Mouse (Mus musculus) testis, adult 2 months (tissue): Measurements from ENCODE around the gene Olfr541. TPM values are rescaled to one million over a fixed set of nuclear protein-coding genes. Genes with fewer than 3 reads are reported as not detected.
"Not testable (repeated sequence)": the region's sequence is repeated elsewhere in the genome, so short reads cannot be mapped to it uniquely, and the experiment has no call there.

Experiments used
- H3K27ac ChIP-seq: fragments of 200-500 bp; 2 replicates; pipeline ENCODE4 v1.5.1; 2012; ENCODE audit warnings: low read depth, low read length; ENCODE audit not compliant: control insufficient read depth, insufficient read depth
- H3K27me3 ChIP-seq: fragments of 200-500 bp; 2 replicates; pipeline ENCODE4 v1.6.1; 2012; ENCODE audit warnings: mild to moderate bottlenecking, low read length, moderate library complexity; ENCODE audit not compliant: control insufficient read depth, insufficient read depth
- H3K36me3 ChIP-seq: fragments of 200-500 bp; 2 replicates; pipeline ENCODE4 v1.6.1; 2012; ENCODE audit warnings: mild to moderate bottlenecking, low read length; ENCODE audit not compliant: control insufficient read depth, insufficient read depth
- H3K4me1 ChIP-seq: fragments of 200-500 bp; 2 replicates; pipeline ENCODE4 v1.6.1; 2012; ENCODE audit warnings: low read length; ENCODE audit not compliant: control insufficient read depth, insufficient read depth
- H3K4me3 ChIP-seq: fragments of 200-500 bp; 2 replicates; pipeline ENCODE4 v1.5.1; 2012; ENCODE audit warnings: low read depth, mild to moderate bottlenecking, low read length, moderate library complexity, mixed read lengths; ENCODE audit not compliant: control insufficient read depth
- CTCF ChIP-seq: fragments of 200-500 bp; IDR thresholded peaks from 2 replicates; pipeline ENCODE4 v1.5.1; 2012; ENCODE audit warnings: low read depth, mild to moderate bottlenecking, inconsistent platforms, low read length, moderate library complexity; ENCODE audit not compliant: control insufficient read depth, insufficient read depth, insufficient replicate concordance
- POLR2A ChIP-seq: fragments of 200-500 bp; IDR thresholded peaks from 2 replicates; pipeline ENCODE4 v1.6.1; 2012; ENCODE audit warnings: low read depth, mild to moderate bottlenecking, inconsistent platforms, low read length, moderate library complexity; ENCODE audit not compliant: control insufficient read depth
- polyA plus RNA-seq: library from polyadenylated mRNA; depleted of rRNA; stranded (reverse); fragments of >200 nt; gene quantifications from 2 replicates; pipeline ENCODE4 v1.2.3, GENCODE M21; 2012; rRNA removed

Gene Olfr541
- not detected in 2 replicates for polyA plus RNA-seq

DNA sequence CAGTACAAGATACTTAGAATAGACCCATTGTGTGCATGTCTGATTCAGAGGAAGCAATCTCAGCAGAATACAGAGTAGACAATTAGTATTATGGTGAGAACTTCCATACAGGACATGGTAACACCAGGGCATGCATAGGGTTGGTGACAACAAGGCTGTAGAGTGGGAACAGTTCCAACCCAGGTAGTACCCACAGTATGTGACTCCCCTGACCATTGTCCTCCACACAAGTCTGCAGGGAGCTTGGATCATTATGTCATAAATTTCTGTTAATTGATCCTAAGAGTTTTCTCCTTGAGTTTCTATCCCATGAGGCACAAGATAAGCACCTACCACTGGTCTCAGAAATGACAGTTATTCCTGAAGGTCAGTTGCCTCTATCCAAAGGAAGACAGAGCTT lies at the start of gene Olfr541:
Gene Olfr541, plus strand, starts transcription at position 301 of the 400 bp plus-strand sequence.
- Histone ChIP-seq H3K27ac (no peak within 1 kb of the TSS), H3K36me3 (no peaks in the 10 kb centered on the region), H3K27me3 (no peaks in the 10 kb centered on the region), H3K4me3 (no peak within 1 kb of the TSS), H3K4me1 (no peaks in the 10 kb centered on the region)
- TF ChIP-seq POLR2A (no peak), CTCF (no peak)

- TF ChIP-seq CTCF (no peak), POLR2A (no peak)
- Histone ChIP-seq H3K27me3 (no peaks in the 10 kb centered on the region), H3K4me3 (no peak within 1 kb of the TSS), H3K36me3 (no peaks in the 10 kb centered on the region), H3K27ac (no peak within 1 kb of the TSS), H3K4me1 (no peaks in the 10 kb centered on the region)
These were observed 37.4 kb upstream of the Olfr541 start, which contains the start of gene Olfr539 for GRCm38 (mm10) chr7:140659630-140660029. Olfr539 (plus strand) TSS chr7:140659930.

- H3K4me1 ChIP-seq = not testable (repeated sequence)
These were observed 26.4 kb upstream of the Olfr541 start for GRCm38 (mm10) chr7:140670693-140671092.

DNA sequence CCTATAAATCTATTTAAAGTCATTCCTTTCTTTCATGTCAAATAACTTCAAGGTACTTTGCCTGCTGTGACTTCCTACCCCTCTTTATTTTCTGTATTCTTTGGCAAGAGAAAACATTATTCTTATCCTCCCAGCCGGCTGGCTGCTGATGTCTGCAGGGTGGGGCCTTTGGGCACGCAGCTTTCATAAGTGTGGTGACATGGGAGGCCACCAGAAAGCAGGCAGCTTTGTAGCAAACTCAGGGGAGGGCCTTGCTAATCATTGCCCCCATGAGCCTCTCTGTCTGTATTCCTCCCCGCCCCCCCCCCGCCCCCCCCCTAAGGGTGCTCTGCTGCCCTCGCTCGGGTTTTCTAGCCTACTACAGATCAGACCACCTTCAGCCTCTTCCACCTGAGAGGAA lies 21.2 kb upstream of the Olfr541 start:
- no peak overlapping the region for H3K27ac ChIP-seq
- H3K36me3 ChIP-seq = no peaks in the 10 kb centered on the region
- H3K4me3 ChIP-seq = no peak overlapping the region
- H3K4me1 ChIP-seq = no peaks in the 10 kb centered on the region
- no peaks in the 10 kb centered on the region for H3K27me3 ChIP-seq
- TF ChIP-seq CTCF (no peak), POLR2A (no peak)

More at GRCm38 (mm10) chr7:140670693-140671092, 26.4 kb upstream of the Olfr541 start:
- H3K36me3 ChIP-seq, H3K4me3 ChIP-seq, H3K27ac ChIP-seq, H3K27me3 ChIP-seq: not testable (repeated sequence)

DNA sequence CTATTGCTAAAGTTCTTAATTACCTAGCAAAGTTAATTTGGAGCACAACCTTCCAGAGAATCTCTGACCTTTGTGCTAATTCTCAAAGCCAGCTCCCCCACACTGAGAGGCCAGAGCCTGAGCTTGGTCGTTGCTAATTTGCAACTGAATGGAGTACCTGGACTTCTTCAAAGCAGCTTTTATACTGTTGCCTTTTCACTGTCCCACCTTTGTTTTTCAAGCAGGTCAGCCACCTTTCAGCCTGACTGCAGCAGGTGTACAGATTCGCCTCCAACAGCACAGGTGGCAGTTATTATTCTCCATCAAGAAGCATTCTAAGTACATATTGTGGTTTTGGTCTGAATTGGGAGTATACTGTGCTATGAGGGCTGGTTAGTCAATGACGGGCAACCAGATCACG lies 17.5 kb upstream of the Olfr541 start:
- not testable (repeated sequence) for H3K36me3 ChIP-seq

GRCm38 (mm10) chr7:140681651-140682050 lies 15.4 kb upstream of the Olfr541 start, which contains the start of gene Olfr45:
Olfr45 (plus strand) TSS chr7:140681951.
- Histone ChIP-seq H3K36me3 (no peaks in the 10 kb centered on the region), H3K27ac (no peak within 1 kb of the TSS), H3K4me1 (no peaks in the 10 kb centered on the region), H3K4me3 (no peak within 1 kb of the TSS), H3K27me3 (no peaks in the 10 kb centered on the region)
- TF ChIP-seq CTCF = no peak
- TF ChIP-seq POLR2A = no peak

More for the DNA sequence above, 17.5 kb upstream of the Olfr541 start:
- H3K4me3 ChIP-seq, H3K27ac ChIP-seq, H3K4me1 ChIP-seq, H3K27me3 ChIP-seq: not testable (repeated sequence)

DNA sequence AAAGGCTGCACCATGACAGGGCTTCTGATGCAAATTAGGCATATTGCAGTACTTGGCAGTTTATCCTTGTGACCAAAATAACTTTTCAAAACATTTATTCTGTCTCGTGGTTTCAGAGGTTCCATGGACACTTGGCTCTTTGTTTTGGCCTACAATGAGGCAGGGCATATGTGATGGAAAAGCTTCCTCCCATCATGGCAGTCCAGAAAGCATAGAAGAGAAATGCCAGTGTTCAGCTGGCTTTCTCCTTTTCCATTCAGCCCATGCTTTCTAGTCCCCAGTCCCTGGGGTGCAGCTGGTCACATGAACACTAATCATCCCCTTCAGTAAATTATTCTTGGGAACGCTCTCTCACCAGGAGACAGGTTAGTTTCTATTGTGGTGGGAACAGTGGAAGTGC lies 9.3 kb downstream of the Olfr541 start:
- H3K4me3 ChIP-seq = no peak overlapping the region
- TF ChIP-seq POLR2A = no peak
- TF ChIP-seq CTCF = no peak
- H3K27ac ChIP-seq = peak overlapping the region; percentile 55; the same call in 1 of the 2 replicates
- no peaks in the 10 kb centered on the region for H3K27me3 ChIP-seq
- no peaks in the 10 kb centered on the region for H3K36me3 ChIP-seq
- no peaks in the 10 kb centered on the region for H3K4me1 ChIP-seq

- Histone ChIP-seq H3K4me3 (no peak overlapping the region), H3K27ac (peak overlapping the region; percentile 45; the same call in 1 of the 2 replicates), H3K36me3 (no peaks in the 10 kb centered on the region), H3K4me1 (no peaks in the 10 kb centered on the region), H3K27me3 (no peaks in the 10 kb centered on the region)
- no peak for TF ChIP-seq POLR2A
These were observed 10.6 kb downstream of the Olfr541 start for GRCm38 (mm10) chr7:140707536-140708284.
